Comparison of ENCODE assay signal across 14 mouse cellular contexts in genomic region chr7:84307329-84307925, GRCm38 (mm10).
A peak's percentile ranks its signal among the peaks of the same experiment; 100 is the strongest.
DNase-seq lines count a peak whose midpoint lies in the region; ATAC-seq and TF ChIP-seq lines count a peak whose summit lies in the region.
"Had no signal": no experiment of that assay in that cellular context is flagged by ENCODE, and none has a peak within 500 bp of the region (broad histone marks: within the 10 kb centered on the region; RNA-seq: fewer than 3 reads in every experiment).

No protein-coding gene starts in this region.

- H3K9ac ChIP-seq in hindbrain, embryonic 13.5 days: no peak overlapping the region
- no peak overlapping the region for H3K9ac ChIP-seq in liver, adult 2 months (ENCODE audit: low read depth, low read length)
- H3K9ac ChIP-seq in liver, embryonic 12.5 days: no peak overlapping the region
- no peak overlapping the region for H3K9ac ChIP-seq in midbrain, embryonic 16.5 days (ENCODE audit: low read depth, low read length)
- H3K9ac ChIP-seq: liver, embryonic 13.5 days; neural tube, embryonic 12.5 days had no signal

- H3K36me3 ChIP-seq in hindbrain, embryonic 13.5 days: peaks cover 56% of the 10 kb centered on the region
- H3K36me3 ChIP-seq in hindbrain, embryonic 10.5 days: peaks cover 74% of the 10 kb centered on the region
- H3K36me3 ChIP-seq in liver, adult 2 months (ENCODE audit: control insufficient read depth, insufficient read depth, low read length): no peaks in the 10 kb centered on the region
- H3K36me3 ChIP-seq in liver, embryonic 12.5 days: no peaks in the 10 kb centered on the region
- peaks cover 18% of the 10 kb centered on the region for H3K36me3 ChIP-seq in midbrain, embryonic 16.5 days (ENCODE audit: control insufficient read depth, insufficient read depth, low read length)
- H3K36me3 ChIP-seq: liver, embryonic 13.5 days had no signal

- peak; percentile 10 for DNase-seq in cerebellum, adult 11-12 months
- no peak for DNase-seq in hindbrain, embryonic 10.5 days (ENCODE audit: low spot score)
- peak; percentile 16 for DNase-seq in liver, adult 2 months (ENCODE audit: extremely low read depth, low read depth, low spot score)
- no peak for DNase-seq in spleen, adult 18-20 months
- DNase-seq: liver, embryonic 13.5 days; thymus, postnatal 36 days had no signal

- TF ChIP-seq CTCF in liver, adult 2 months (IDR thresholded peaks at IDR 0.05; ENCODE audit: low read depth, low read length): no peak

- H3K27ac ChIP-seq in hindbrain, embryonic 13.5 days: no peak overlapping the region
- no peak overlapping the region for H3K27ac ChIP-seq in hindbrain, embryonic 10.5 days
- H3K27ac ChIP-seq in liver, adult 2 months (replicated peaks; ENCODE audit: insufficient read depth, low read depth, low read length): no peak overlapping the region
- no peak overlapping the region for H3K27ac ChIP-seq in liver, embryonic 12.5 days
- no peak overlapping the region for H3K27ac ChIP-seq in midbrain, embryonic 16.5 days (ENCODE audit: low read length)
- H3K27ac ChIP-seq: liver, embryonic 13.5 days; neural tube, embryonic 12.5 days; stomach, postnatal 0 days had no signal

- ATAC-seq in cerebellum, adult (ENCODE audit: insufficient number of reproducible peaks, low FRiP score, low TSS enrichment): no peak
- ATAC-seq in hindbrain, embryonic 13.5 days (ENCODE audit: low FRiP score): 0 out of 2 replicates have a peak, but pooled peaks have one; percentile 66
- no peak for ATAC-seq in liver, embryonic 12.5 days
- peak; percentile 61 for ATAC-seq in midbrain, embryonic 16.5 days
- ATAC-seq: lung, postnatal 0 days; Patski had no signal

- H3K27me3 ChIP-seq in hindbrain, embryonic 13.5 days: no peaks in the 10 kb centered on the region
- no peaks in the 10 kb centered on the region for H3K27me3 ChIP-seq in hindbrain, embryonic 10.5 days (ENCODE audit: insufficient read depth, poor library complexity, severe bottlenecking)
- no peaks in the 10 kb centered on the region for H3K27me3 ChIP-seq in liver, adult 2 months (ENCODE audit: control insufficient read depth, insufficient read depth, low read length)
- no peaks in the 10 kb centered on the region for H3K27me3 ChIP-seq in liver, embryonic 12.5 days (replicated peaks)
- no peaks in the 10 kb centered on the region for H3K27me3 ChIP-seq in midbrain, embryonic 16.5 days (ENCODE audit: control insufficient read depth, insufficient read depth, low read depth, low read length)
- H3K27me3 ChIP-seq: liver, embryonic 13.5 days; neural tube, embryonic 12.5 days; Patski had no signal

- H3K79me2 ChIP-seq in liver, adult 2 months (ENCODE audit: control insufficient read depth, insufficient read depth, low read length): no peaks in the 10 kb centered on the region

- no peaks in the 10 kb centered on the region for H3K4me1 ChIP-seq in hindbrain, embryonic 13.5 days (replicated peaks)
- H3K4me1 ChIP-seq in hindbrain, embryonic 10.5 days (replicated peaks): no peaks in the 10 kb centered on the region
- no peaks in the 10 kb centered on the region for H3K4me1 ChIP-seq in liver, adult 2 months (ENCODE audit: control insufficient read depth, insufficient read depth, low read length)
- H3K4me1 ChIP-seq in liver, embryonic 12.5 days: no peaks in the 10 kb centered on the region
- H3K4me1 ChIP-seq in midbrain, embryonic 16.5 days (ENCODE audit: control insufficient read depth, insufficient read depth, low read length): no peaks in the 10 kb centered on the region
- H3K4me1 ChIP-seq: liver, embryonic 13.5 days; neural tube, embryonic 12.5 days had no signal

- TF ChIP-seq POLR2A in liver, adult 2 months (IDR thresholded peaks at IDR 0.05; ENCODE audit: extremely low read depth, insufficient read depth, low read length): no peak

- no peak overlapping the region for H3K4me2 ChIP-seq in hindbrain, embryonic 13.5 days
- no peak overlapping the region for H3K4me2 ChIP-seq in liver, embryonic 12.5 days
- no peak overlapping the region for H3K4me2 ChIP-seq in midbrain, embryonic 16.5 days (ENCODE audit: low read length)
- H3K4me2 ChIP-seq: liver, embryonic 13.5 days; neural tube, embryonic 12.5 days had no signal

- H3K9me3 ChIP-seq in hindbrain, embryonic 13.5 days: no peaks in the 10 kb centered on the region
- H3K9me3 ChIP-seq in hindbrain, embryonic 10.5 days: no peaks in the 10 kb centered on the region
- H3K9me3 ChIP-seq in liver, embryonic 12.5 days (replicated peaks): no peaks in the 10 kb centered on the region
- no peaks in the 10 kb centered on the region for H3K9me3 ChIP-seq in midbrain, embryonic 16.5 days (replicated peaks; ENCODE audit: control insufficient read depth, low read length, poor library complexity, severe bottlenecking)
- H3K9me3 ChIP-seq: liver, embryonic 13.5 days; neural tube, embryonic 12.5 days had no signal

- WGBS in hindbrain, embryonic 13.5 days: 82% methylated on average over 3 of the region's 3 CpGs
- WGBS in hindbrain, embryonic 10.5 days: 90% methylated on average over 3 of the region's 3 CpGs
- 77% methylated on average over 3 of the region's 3 CpGs for WGBS in liver, adult 2 months
- WGBS in liver, embryonic 12.5 days (ENCODE audit: insufficient replicate concordance): 67% methylated on average over 3 of the region's 3 CpGs
- WGBS in midbrain, embryonic 16.5 days: 74% methylated on average over 3 of the region's 3 CpGs

- no peak overlapping the region for H3K4me3 ChIP-seq in hindbrain, embryonic 13.5 days
- H3K4me3 ChIP-seq in hindbrain, embryonic 10.5 days: no peak overlapping the region
- no peak overlapping the region for H3K4me3 ChIP-seq in liver, adult 2 months (ENCODE audit: insufficient read depth, low read depth, low read length)
- H3K4me3 ChIP-seq in liver, embryonic 12.5 days: no peak overlapping the region
- no peak overlapping the region for H3K4me3 ChIP-seq in midbrain, embryonic 16.5 days (ENCODE audit: low read depth, low read length)
- H3K4me3 ChIP-seq: liver, embryonic 13.5 days; neural tube, embryonic 12.5 days had no signal

Comparison
In these comparisons a context has a peak if more than half of its experiments do, and no peak if none do; other contexts are left out.
1. DNase-seq: peak in cerebellum, adult 11-12 months (single experiment) and liver, adult 2 months (single experiment); none in hindbrain, embryonic 10.5 days (single experiment) and spleen, adult 18-20 months (0 of 2).
2. ATAC-seq: peak in hindbrain, embryonic 13.5 days (single experiment) and midbrain, embryonic 16.5 days (single experiment); none in cerebellum, adult (single experiment) and liver, embryonic 12.5 days (single experiment).